Mouse (Mus musculus) heart, adult 2 months (tissue): ENCODE measurements at regions not wholly inside any gene's neighbourhood (a gene's known extent, or its start where the extent isn't known, plus 50 kb on each side); places are given as distances from the start of the nearest gene placed in this dataset.

Experiments used
- DNase-seq, 2 experiments: peaks; one replicate each; pipeline ENCODE4 v3.0.0; 2021
- H3K27ac ChIP-seq: fragments of 200-600 bp; 2 replicates; pipeline ENCODE4 v1.8.1; 2022
- H3K27me3 ChIP-seq: fragments of 200-500 bp; 2 replicates; pipeline ENCODE4 v1.6.1; 2012; ENCODE audit warnings: mild to moderate bottlenecking, low read length, inconsistent platforms, mixed read lengths; ENCODE audit not compliant: control insufficient read depth, insufficient read depth
- H3K36me3 ChIP-seq: fragments of 200-500 bp; 2 replicates; pipeline ENCODE4 v1.6.1; 2012; ENCODE audit warnings: low read length, inconsistent platforms; ENCODE audit not compliant: control insufficient read depth, insufficient read depth
- H3K4me1 ChIP-seq: fragments of 200-500 bp; 2 replicates; pipeline ENCODE4 v1.6.1; 2011; ENCODE audit warnings: low read length; ENCODE audit not compliant: control insufficient read depth, insufficient read depth
- H3K4me3 ChIP-seq: fragments of 200-600 bp; 2 replicates; pipeline ENCODE4 v1.8.1; 2022
- H3K79me2 ChIP-seq: fragments of 200-500 bp; replicated peaks from 2 replicates; pipeline ENCODE4 v1.6.1; 2012; ENCODE audit warnings: mild to moderate bottlenecking, inconsistent platforms, low read length, moderate library complexity, mixed read lengths; ENCODE audit not compliant: control insufficient read depth, insufficient read depth
- H3K9ac ChIP-seq: fragments of 200-500 bp; 2 replicates; pipeline ENCODE4 v1.6.1; 2012; ENCODE audit warnings: low read depth, mild to moderate bottlenecking, control low read depth, inconsistent platforms, low read length, mixed read lengths
- CTCF ChIP-seq: fragments of 200-600 bp; IDR thresholded peaks from 2 replicates; pipeline ENCODE4 v1.8.1; 2022; ENCODE audit warnings: antibody characterized with exemption, mild to moderate bottlenecking, moderate library complexity
- EP300 ChIP-seq: fragments of 200-500 bp; IDR thresholded peaks from 2 replicates; pipeline ENCODE4 v1.6.1; 2011; ENCODE audit warnings: low read depth, low read length, control low read depth; ENCODE audit not compliant: insufficient read depth
- POLR2A ChIP-seq: fragments of 200-500 bp; IDR thresholded peaks from 2 replicates; pipeline ENCODE4 v1.6.1; 2011; ENCODE audit warnings: mild to moderate bottlenecking, low read depth, low read length, control low read depth; ENCODE audit not compliant: insufficient read depth
- WGBS: fragments of 180-500 bp; shearing (Covaris S2); methylation state at CpG from one replicate; pipeline ENCODE4 v1.1.7; 2018; 5-methylcytosine and 5-hydroxymethylcytosine counted together
- intact Hi-C: fragments of 180-260 bp; cut with DNase I; formaldehyde crosslinking; loops from one replicate; pipeline ENCODE4 v1.15.1; 2025

GRCm38 (mm10) chr14:102859361-102859871 is 123.0 kb downstream of the Kctd12 start:
- Histone ChIP-seq H3K4me1 (no peaks in the 10 kb centered on the region), H3K9ac (no peak overlapping the region), H3K79me2 (no peaks in the 10 kb centered on the region), H3K4me3 (no peak overlapping the region), H3K27me3 (no peaks in the 10 kb centered on the region), H3K36me3 (no peaks in the 10 kb centered on the region), H3K27ac (no peak overlapping the region)
- TF ChIP-seq POLR2A (no peak), EP300 (no peak)
- intact Hi-C loops, result no loop called here
- 66% methylated on average over 4 of the region's 4 CpGs for WGBS
- DNase-seq, result peak in 1 of 2 experiments; percentile 43

GRCm38 (mm10) chr14:102855264-102855840 is 127.1 kb downstream of the Kctd12 start:
- H3K27me3 ChIP-seq, result no peaks in the 10 kb centered on the region
- no peaks in the 10 kb centered on the region for H3K36me3 ChIP-seq
- DNase-seq, result no peak
- 60% methylated on average over 7 of the region's 7 CpGs for whole genome bisulfite sequencing
- TF ChIP-seq EP300 (no peak), CTCF (no peak), POLR2A (no peak)
- H3K4me3 ChIP-seq, result no peak overlapping the region
- H3K79me2 ChIP-seq, result no peaks in the 10 kb centered on the region
- H3K27ac ChIP-seq, result no peak overlapping the region
- H3K4me1 ChIP-seq, result no peaks in the 10 kb centered on the region
- H3K9ac ChIP-seq, result no peak overlapping the region
- intact Hi-C loops, result no loop called here

GRCm38 (mm10) chr14:102843700-102844099 is 138.7 kb downstream of the Kctd12 start:
- 52% methylated on average over 3 of the region's 3 CpGs for WGBS
- DNase-seq, result no peak
- H3K27ac ChIP-seq, result no peak overlapping the region
- intact Hi-C loops, result no loop called here
- H3K79me2 ChIP-seq, result no peaks in the 10 kb centered on the region
- no peak overlapping the region for H3K9ac ChIP-seq
- no peaks in the 10 kb centered on the region for H3K27me3 ChIP-seq
- no peaks in the 10 kb centered on the region for H3K36me3 ChIP-seq
- H3K4me3 ChIP-seq, result no peak overlapping the region
- TF ChIP-seq POLR2A (no peak), CTCF (no peak), EP300 (no peak)
- no peaks in the 10 kb centered on the region for H3K4me1 ChIP-seq

GRCm38 (mm10) chr14:102837602-102838001 is 144.8 kb downstream of the Kctd12 start:
- no peak for DNase-seq
- Histone ChIP-seq H3K36me3 (no peaks in the 10 kb centered on the region), H3K27me3 (no peaks in the 10 kb centered on the region), H3K4me1 (peaks cover 2% of the 10 kb centered on the region), H3K79me2 (no peaks in the 10 kb centered on the region), H3K9ac (no peak overlapping the region), H3K4me3 (no peak overlapping the region), H3K27ac (no peak overlapping the region)
- WGBS, result 86% methylated on average over 1 of the region's 1 CpGs
- intact Hi-C loops, result no loop called here
- TF ChIP-seq EP300 (no peak), CTCF (no peak), POLR2A (no peak)

- 70% methylated on average over 11 of the region's 11 CpGs for WGBS
- intact Hi-C loops, result loop anchor here (2.0 kb wide), 1 partner anchor 48 kb away; no protein-coding TSS in a partner anchor
- no peak overlapping the region for H3K4me3 ChIP-seq
- H3K27me3 ChIP-seq, result no peaks in the 10 kb centered on the region
- no peak overlapping the region for H3K9ac ChIP-seq
- no peak overlapping the region for H3K27ac ChIP-seq
- peaks cover 2% of the 10 kb centered on the region for H3K4me1 ChIP-seq
- DNase-seq, result peak in 1 of 2 experiments; percentile 25
- no peaks in the 10 kb centered on the region for H3K36me3 ChIP-seq
- no peaks in the 10 kb centered on the region for H3K79me2 ChIP-seq
- TF ChIP-seq CTCF, result no peak
- no peak for TF ChIP-seq EP300
- TF ChIP-seq POLR2A, result no peak
Measured at GRCm38 (mm10) chr14:102835118-102835769, 147.2 kb downstream of the Kctd12 start.

- intact Hi-C loops, result no loop called here
- H3K4me3 ChIP-seq, result no peak overlapping the region
- WGBS, result 80% methylated on average over 3 of the region's 3 CpGs
- H3K9ac ChIP-seq, result no peak overlapping the region
- no peak for DNase-seq
- H3K79me2 ChIP-seq, result no peaks in the 10 kb centered on the region
- H3K27ac ChIP-seq, result no peak overlapping the region
- TF ChIP-seq EP300 (no peak), CTCF (no peak), POLR2A (no peak)
- no peaks in the 10 kb centered on the region for H3K36me3 ChIP-seq
- peaks cover 2% of the 10 kb centered on the region; the same call in 1 of the 2 replicates for H3K4me1 ChIP-seq
- H3K27me3 ChIP-seq, result no peaks in the 10 kb centered on the region
Measured at GRCm38 (mm10) chr14:102828442-102828841, 154.0 kb downstream of the Kctd12 start.
